Mouse (Mus musculus): ENCODE results near the gene Afap1l2.

- no peak for TF ChIP-seq POLR2A (IDR thresholded peaks at IDR 0.05; ENCODE audit: extremely low read depth, insufficient read depth, low read length)
- TF ChIP-seq CTCF (IDR thresholded peaks at IDR 0.05; ENCODE audit: extremely low read depth, insufficient read depth, low read length): no peak
These were observed 3.0 kb downstream of the Afap1l2 start for GRCm38 (mm10) chr19:57005062-57005461.
